Mouse (Mus musculus) limb, embryonic 14.5 days (tissue): ENCODE measurements at regions not wholly inside any gene's neighbourhood (a gene's known extent, or its start where the extent isn't known, plus 50 kb on each side); places are given as distances from the start of the nearest gene placed in this dataset.

ENCODE experiments used
- ATAC-seq: fragments of 200-750 bp; cut with Nextera tagmentation; 2 replicates; pipeline ENCODE4 v1.8.0; 2017; ENCODE audit warnings: low read depth, moderate number of reproducible peaks, moderate TSS enrichment; ENCODE audit not compliant: low FRiP score
- DNase-seq: peaks from one replicate; pipeline ENCODE4 v3.0.0-alpha.2; 2015; ENCODE audit warnings: low spot score
- H3K27ac ChIP-seq: fragments of 300-500 bp; sonication (generic); replicated peaks from 2 replicates; pipeline ENCODE4 v1.5.1; 2014; ENCODE audit warnings: low read depth, mild to moderate bottlenecking, low read length, moderate library complexity, mixed read lengths
- H3K27me3 ChIP-seq: fragments of 300-500 bp; sonication (generic); 2 replicates; pipeline ENCODE4 v1.6.1; 2014; ENCODE audit warnings: low read length, mixed read lengths; ENCODE audit not compliant: control insufficient read depth, insufficient read depth
- H3K36me3 ChIP-seq: fragments of 300-500 bp; sonication (generic); 2 replicates; pipeline ENCODE4 v1.6.1; 2014; ENCODE audit warnings: mild to moderate bottlenecking, low read length, moderate library complexity, mixed read lengths; ENCODE audit not compliant: control insufficient read depth, insufficient read depth
- H3K4me1 ChIP-seq: fragments of 300-500 bp; sonication (generic); 2 replicates; pipeline ENCODE4 v1.6.1; 2014; ENCODE audit warnings: antibody characterized with exemption, low read length, mixed read lengths; ENCODE audit not compliant: control insufficient read depth, insufficient read depth
- H3K4me2 ChIP-seq: fragments of 300-500 bp; sonication (generic); replicated peaks from 2 replicates; pipeline ENCODE4 v1.6.1; 2014; ENCODE audit warnings: low read depth, mild to moderate bottlenecking, low read length, moderate library complexity; ENCODE audit not compliant: severe bottlenecking
- H3K4me3 ChIP-seq: fragments of 300-500 bp; sonication (generic); replicated peaks from 2 replicates; pipeline ENCODE4 v1.5.1; 2014; ENCODE audit warnings: low read length
- H3K9ac ChIP-seq: fragments of 300-500 bp; sonication (generic); 2 replicates; pipeline ENCODE4 v1.6.1; 2014; ENCODE audit warnings: mild to moderate bottlenecking, low read depth, low read length, moderate library complexity; ENCODE audit not compliant: severe bottlenecking
- H3K9me3 ChIP-seq: fragments of 300-500 bp; sonication (generic); 2 replicates; pipeline ENCODE4 v1.6.1; 2016; ENCODE audit warnings: low read length; ENCODE audit not compliant: control insufficient read depth
- POLR2A ChIP-seq: fragments of 200-500 bp; IDR thresholded peaks from 2 replicates; pipeline ENCODE4 v1.8.0; 2012; ENCODE audit warnings: inconsistent platforms, mild to moderate bottlenecking, moderate library complexity, borderline replicate concordance; ENCODE audit not compliant: insufficient read depth, insufficient read length; ENCODE audit errors: extremely low read depth
- WGBS: fragments of 180-500 bp; shearing (Covaris S2); extraction: QIAGEN DNeasy Blood & Tissue Kit; methylation state at CpG from one replicate; pipeline ENCODE4 v1.1.7; 2014; 5-methylcytosine and 5-hydroxymethylcytosine counted together

GRCm38 (mm10) chr12:32286652-32287051 lies 78.2 kb upstream of the Pik3cg start:
- TF ChIP-seq POLR2A: no peak
- ATAC-seq: no peak
- WGBS: 30% methylated on average over 5 of the region's 5 CpGs

GRCm38 (mm10) chr12:32291145-32291544 lies 82.7 kb upstream of the Pik3cg start:
- no peak overlapping the region for H3K4me2 ChIP-seq
- 78% methylated on average over 5 of the region's 5 CpGs for WGBS
- no peak for TF ChIP-seq POLR2A
- no peaks in the 10 kb centered on the region for H3K27me3 ChIP-seq
- H3K4me1 ChIP-seq: no peaks in the 10 kb centered on the region
- no peak overlapping the region for H3K9ac ChIP-seq
- H3K9me3 ChIP-seq: no peaks in the 10 kb centered on the region
- H3K27ac ChIP-seq: no peak overlapping the region
- ATAC-seq (no peak), DNase-seq (no peak)
- H3K36me3 ChIP-seq: no peaks in the 10 kb centered on the region
- H3K4me3 ChIP-seq: no peak overlapping the region

More at GRCm38 (mm10) chr12:32286652-32287051, 78.2 kb upstream of the Pik3cg start:
- H3K9ac ChIP-seq: no peak overlapping the region
- H3K4me3 ChIP-seq: no peak overlapping the region
- no peaks in the 10 kb centered on the region for H3K4me1 ChIP-seq
- no peaks in the 10 kb centered on the region for H3K9me3 ChIP-seq
- no peak overlapping the region for H3K27ac ChIP-seq
- no peaks in the 10 kb centered on the region for H3K27me3 ChIP-seq
- H3K4me2 ChIP-seq: no peak overlapping the region
- H3K36me3 ChIP-seq: no peaks in the 10 kb centered on the region
- DNase-seq: no peak

- Histone ChIP-seq H3K9me3 (no peaks in the 10 kb centered on the region), H3K4me3 (peak overlapping the region; percentile 28), H3K27ac (no peak overlapping the region), H3K36me3 (no peaks in the 10 kb centered on the region), H3K27me3 (no peaks in the 10 kb centered on the region), H3K4me2 (peak overlapping the region; percentile 51), H3K4me1 (no peaks in the 10 kb centered on the region), H3K9ac (0 out of 2 replicates have a peak overlapping the region, but pooled peaks have one; percentile 34)
- peak; percentile 89 for ATAC-seq
- 23% methylated on average over 18 of the region's 18 CpGs for WGBS
- peak; percentile 87 for DNase-seq
- TF ChIP-seq POLR2A: no peak
Measured at GRCm38 (mm10) chr12:32291962-32292748, 83.7 kb upstream of the Pik3cg start.

- 76% methylated on average over 5 of the region's 5 CpGs for WGBS
- no peak for DNase-seq
- H3K4me3 ChIP-seq: no peak overlapping the region
- ATAC-seq: no peak
- no peaks in the 10 kb centered on the region for H3K9me3 ChIP-seq
- no peaks in the 10 kb centered on the region for H3K36me3 ChIP-seq
- TF ChIP-seq POLR2A: no peak
- H3K27me3 ChIP-seq: no peaks in the 10 kb centered on the region
- no peak overlapping the region for H3K9ac ChIP-seq
- no peak overlapping the region for H3K27ac ChIP-seq
- no peaks in the 10 kb centered on the region for H3K4me1 ChIP-seq
- H3K4me2 ChIP-seq: no peak overlapping the region
Measured at GRCm38 (mm10) chr12:32292749-32293128, 84.3 kb upstream of the Pik3cg start.

- Histone ChIP-seq H3K4me1 (no peaks in the 10 kb centered on the region), H3K27me3 (no peaks in the 10 kb centered on the region), H3K4me3 (no peak overlapping the region), H3K36me3 (no peaks in the 10 kb centered on the region), H3K27ac (no peak overlapping the region), H3K9me3 (no peaks in the 10 kb centered on the region), H3K9ac (no peak overlapping the region), H3K4me2 (no peak overlapping the region)
- WGBS: 95% methylated on average over 7 of the region's 7 CpGs
- TF ChIP-seq POLR2A: no peak
- no peak for ATAC-seq
- DNase-seq: no peak
Measured at GRCm38 (mm10) chr12:32297431-32297830, 81.1 kb upstream of the Ccdc71l start.
